Mouse (Mus musculus) yolk sac, embryonic 10.5 days (tissue): ENCODE data around the gene Rapgef6.

Source experiments
- DNase-seq: peaks from one replicate; pipeline ENCODE4 v3.0.0-alpha.2; 2017; ENCODE audit warnings: low spot score

The Rapgef6 gene

DNA sequence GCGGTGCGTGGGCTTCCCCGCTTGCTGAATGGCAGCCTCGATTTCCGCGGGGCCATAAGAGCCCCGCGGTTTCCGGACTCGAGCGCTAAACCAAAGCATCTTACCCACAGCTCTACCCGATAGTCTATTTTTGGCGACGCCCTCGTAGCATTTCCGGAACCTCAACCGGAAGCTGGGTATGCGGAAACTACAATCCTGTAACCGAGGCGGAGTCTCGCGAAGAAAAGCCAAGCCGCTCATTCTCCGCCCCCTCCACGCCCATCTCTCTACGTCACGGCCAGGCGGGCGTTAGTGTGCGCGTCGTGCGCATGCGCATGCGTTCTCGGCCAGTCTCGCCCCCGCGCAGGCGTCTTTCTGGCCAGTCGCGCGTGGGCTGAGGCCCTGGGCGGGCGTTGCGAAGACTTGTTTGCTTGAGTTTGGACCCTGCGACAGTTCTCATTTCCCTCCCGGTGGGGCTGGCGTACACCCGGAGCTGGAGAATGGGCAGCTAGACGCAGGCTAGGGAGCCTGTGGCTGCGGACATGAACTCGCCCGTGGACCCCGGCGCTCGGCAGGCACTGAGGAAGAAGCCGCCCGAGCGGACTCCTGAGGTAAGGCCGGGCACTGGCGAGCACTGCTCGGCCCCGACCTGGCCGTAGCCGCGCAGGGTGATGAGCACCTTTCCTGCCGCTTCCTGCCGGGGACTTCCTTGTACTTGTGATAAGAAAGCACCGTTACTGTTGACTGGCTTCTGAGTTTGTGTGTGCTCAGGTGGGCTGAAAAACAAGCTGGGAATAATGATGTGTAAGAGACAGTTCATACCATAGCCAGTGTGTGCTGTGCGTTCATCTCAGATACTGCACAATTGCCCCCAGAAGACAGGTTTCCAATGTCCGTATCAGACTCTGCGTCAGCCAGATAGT lies at the start of gene Rapgef6:
Rapgef6 (plus strand) TSS at position 319 of the 902 bp plus-strand sequence.
- DNase-seq, result peak; percentile 99

DNA sequence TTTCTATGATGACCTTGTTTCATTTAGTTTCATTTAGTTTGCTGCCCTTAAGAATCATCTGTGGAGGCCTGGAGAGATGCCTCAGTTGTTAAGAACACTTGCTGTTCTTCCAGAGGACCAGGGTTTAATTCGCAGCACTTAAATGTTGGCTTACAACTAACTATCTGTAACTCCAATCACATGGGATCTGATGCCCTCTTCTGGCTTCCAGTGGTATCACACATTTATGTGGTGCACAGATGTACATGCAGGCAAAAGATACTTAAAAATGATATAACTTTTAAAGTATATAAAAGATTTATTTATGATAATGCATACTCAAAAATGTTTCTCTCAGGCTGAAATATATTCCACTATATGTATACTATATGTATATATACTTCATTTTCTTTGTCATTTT lies 44.2 kb upstream of the Rapgef6 start:
- DNase-seq, result no peak

DNA sequence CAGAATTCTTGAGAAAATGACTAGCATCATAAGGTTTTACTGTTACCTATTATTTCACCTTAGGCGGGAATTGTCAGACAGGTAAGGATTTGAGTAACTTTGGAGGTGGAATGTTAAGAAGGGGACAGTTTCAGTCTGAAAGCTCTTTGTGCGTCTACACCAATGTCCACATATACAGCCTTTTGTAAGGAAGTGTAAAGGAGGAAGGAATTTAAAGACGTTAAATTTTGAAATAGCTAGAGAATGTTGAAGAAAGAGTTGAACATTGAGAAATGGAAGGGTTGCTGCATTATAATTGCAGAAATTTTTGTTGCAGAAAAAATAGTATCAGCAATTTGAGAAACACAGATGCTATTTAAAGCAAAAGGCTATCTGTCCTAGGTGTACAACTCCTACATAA lies 36.6 kb upstream of the Rapgef6 start:
- no peak for DNase-seq

DNA sequence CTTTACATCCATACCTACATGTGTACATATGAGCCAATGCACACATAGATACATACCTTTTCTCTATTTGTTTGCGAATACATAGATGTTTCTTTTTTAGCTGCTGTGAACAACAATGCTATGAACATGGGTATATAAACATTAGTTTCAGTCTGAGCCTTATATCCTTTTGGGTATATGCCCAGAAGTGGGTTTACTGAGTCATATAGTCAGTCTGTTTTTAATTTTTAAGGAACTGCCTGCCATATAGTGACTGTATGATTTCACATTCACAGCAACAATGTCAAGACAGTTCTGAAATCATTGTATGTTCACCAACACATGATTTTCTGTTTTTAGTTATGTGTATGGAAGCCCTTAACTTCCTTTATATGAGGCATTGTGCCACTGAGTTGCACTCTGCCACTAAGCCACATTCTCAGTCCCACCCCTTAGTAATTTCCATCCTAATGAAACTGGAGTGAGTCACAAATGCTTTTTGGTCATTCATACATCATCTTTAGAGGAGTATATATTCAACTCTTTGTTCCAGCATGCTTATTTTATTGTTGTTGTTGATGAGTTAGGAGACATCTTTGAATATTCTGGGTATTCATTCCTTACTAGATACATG lies 30.6 kb upstream of the Rapgef6 start:
- DNase-seq, result no peak

DNA sequence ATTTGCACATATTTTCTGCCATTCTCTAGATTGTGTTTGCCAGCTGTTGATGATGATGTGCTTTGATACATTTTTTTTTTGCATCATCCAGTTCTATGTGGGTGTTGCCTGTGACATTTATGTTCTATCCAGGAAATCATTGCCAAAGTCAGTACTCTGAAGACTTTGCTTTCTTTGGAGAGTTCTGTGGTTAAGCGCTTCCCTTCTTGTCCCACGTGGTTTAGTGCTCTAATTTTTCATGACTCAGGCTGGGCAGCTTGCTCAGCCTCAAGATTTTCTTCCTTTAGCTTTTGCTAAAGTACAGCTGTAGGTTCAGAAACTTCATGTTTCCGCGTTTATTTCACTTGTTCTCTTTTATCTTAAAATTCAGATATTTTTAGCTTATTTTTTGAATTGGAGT lies 30.1 kb upstream of the Rapgef6 start:
- DNase-seq, result no peak

DNA sequence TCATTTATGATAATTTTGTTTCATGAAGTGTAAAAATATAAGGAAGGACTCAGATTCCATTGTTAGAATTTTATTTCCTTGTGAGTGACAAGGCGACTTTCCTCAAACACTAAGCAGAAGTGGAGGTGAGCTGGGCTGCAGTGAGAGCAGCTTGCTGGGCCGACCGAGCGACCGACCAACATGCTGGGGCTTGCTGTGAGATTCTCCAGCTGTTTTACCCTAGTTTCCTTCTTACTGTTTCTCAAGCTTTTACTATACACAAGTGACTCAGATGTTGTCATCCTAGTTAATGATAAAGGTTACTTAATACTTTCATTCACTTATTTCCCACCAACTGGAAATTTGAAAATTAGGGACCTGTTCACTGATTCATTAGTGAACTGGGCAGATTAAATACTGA lies 22.8 kb upstream of the Rapgef6 start:
- DNase-seq, result no peak

DNA sequence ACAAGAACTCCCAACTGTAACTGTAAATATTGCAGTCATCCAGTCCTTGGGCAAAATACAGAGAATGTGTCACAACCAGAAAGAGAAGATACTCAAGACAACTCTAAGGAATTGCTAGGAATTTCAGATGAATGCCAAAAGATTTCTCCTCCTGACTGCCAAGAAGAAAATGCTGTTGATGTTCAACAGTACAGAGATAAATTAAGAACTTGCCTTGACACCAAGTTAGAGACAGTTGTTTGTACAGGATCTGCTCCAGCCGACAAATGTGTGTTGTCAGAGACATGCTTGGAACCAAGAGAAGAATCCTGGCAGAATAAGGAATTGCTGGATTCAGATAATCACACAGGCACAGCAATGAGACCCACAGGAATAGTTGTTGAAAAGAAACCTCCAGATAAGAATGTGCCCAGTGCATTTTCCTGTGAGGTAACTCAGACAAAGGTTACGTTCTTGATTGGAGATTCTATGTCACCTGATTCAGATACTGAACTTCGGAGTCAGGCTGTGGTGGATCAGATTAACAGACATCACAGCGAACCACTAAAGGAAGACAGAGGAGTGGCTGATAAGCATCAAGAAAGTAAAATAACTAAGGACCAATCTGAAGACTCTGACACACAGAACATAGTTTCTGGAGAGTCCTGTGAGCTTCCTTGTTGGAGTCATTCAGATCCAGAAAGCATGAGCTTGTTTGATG lies 20.0 kb upstream of the Rapgef6 start:
- DNase-seq, result no peak

DNA sequence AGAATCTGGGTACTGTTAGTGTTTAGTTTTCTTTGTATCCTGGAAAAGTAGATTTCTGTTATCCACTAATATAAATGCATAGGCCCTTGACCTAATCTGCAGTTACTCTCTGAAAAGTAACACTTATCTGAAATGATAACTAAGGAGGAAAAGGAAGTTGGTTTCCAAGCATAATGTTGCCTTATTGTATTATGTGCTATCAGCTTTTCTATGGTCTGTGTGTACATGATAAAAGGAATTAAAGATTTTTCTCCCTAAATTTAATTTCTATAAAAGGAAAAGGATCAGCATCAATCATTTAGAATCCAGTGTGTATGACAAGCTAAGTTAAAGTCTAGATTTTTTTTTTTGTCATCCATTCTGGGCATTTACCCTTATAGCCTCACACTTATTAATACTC lies 9.1 kb upstream of the Rapgef6 start:
- DNase-seq, result no peak

DNA sequence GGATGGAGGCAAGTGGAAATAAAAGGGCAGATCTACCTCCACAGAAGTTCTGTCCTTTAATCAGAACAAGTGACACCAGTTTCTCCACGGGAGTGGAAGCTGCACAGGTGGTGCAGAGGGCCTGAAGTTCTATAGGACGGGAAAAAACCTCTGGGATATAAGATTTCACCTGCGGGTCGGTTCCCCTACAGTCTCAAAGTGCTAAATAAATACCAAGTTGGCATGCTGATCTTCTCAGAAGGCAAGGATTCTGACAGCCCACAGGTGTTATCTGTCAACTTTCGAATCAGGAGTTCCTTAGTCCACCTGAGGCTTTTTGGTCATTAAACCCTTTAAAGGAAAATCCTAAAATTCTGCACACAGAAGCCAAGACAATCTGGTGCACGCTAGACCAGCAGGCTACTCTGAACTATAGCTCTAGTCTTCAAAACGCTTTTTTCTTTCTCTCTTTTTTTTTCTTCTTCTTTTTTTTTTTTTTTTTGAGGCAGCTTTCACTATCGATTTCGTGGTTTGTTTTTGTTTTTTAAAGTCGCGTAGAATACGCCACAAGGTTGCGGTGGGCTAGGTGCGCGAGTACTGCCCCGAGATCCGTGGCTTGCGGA lies 619 bp upstream of the Rapgef6 start:
- no peak for DNase-seq

DNA sequence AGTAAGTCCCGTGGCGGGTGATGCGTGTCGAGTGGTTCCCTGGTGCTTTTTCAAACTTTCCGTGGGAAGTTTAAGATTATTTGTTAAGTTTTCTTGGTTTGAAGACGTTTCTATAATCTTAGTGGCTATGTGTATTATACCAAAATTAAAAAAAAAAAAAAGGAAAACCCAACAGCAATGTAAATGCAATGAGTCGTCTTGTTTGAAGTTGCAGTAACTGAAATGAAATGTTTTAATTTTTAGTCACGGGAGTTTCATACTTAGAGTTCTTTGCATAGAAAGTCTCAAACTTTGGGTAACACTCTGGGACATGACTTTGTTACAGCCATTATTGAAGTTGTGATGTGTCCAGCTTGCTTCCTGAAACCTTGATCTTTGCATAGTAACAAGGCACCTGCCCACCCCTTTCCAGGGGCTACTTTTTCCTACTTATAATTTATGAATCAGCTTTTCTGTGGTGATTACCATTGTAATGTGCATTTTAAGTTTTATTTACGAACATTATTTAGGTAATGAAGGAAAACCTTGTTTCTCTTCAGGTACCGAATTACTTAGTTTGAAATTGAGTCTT lies 869 bp downstream of the Rapgef6 start:
- no peak for DNase-seq

DNA sequence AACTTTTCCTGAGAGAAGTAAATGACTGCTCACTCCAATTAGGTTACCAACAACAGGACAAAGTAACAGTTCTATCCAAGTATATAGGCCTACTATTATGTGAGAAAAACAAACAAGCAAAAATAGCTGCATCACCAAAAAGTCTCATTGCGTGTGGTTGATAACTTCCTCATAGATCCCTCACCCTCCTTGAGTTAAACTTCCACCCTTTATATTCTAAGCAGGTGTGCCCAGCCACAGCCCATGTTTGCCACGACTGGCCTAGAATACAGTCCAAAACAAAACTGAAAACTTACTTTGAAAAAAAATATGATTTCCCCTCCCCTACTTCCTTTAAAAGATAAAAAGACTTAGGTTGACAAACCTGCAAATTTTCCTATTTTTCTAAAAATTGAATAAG lies 5.4 kb downstream of the Rapgef6 start:
- no peak for DNase-seq

DNA sequence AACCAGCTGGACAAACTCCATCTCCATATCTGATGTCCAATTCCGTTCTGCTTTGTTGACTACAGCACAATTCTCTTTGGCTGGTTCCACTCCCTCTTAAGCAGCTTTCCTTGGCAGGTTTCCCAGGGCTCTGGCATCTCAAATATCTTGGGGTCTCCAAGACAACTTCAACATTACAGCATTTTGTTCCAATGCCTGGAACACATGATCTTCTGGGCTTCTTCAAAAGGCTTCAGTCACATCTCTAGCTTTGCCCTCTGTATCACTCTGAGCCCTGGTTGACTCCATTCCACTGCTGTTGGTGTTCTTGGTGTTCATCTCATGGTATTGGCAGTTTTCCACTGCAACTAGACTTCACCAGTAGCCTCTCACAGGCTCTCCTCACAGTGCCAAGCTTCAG lies 7.7 kb downstream of the Rapgef6 start:
- no peak for DNase-seq

DNA sequence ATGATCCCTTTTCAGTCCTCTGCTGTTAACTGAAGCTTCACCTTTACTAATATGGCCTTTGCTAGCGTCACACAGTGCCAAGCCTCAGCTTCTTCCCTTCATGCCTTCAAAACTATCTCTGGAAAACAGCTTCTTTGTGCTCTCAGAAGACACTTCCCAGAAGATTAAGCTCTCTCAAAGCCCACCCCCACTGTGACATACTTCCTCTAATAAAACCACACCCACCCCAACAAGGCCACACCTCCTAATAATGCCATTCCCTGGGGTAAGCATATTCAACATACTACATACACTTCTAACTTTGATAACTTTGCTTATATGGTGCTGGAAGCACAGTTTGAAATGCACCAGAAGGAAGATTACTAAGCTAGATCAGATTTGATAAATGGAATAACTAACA lies 8.3 kb downstream of the Rapgef6 start:
- DNase-seq, result no peak

DNA sequence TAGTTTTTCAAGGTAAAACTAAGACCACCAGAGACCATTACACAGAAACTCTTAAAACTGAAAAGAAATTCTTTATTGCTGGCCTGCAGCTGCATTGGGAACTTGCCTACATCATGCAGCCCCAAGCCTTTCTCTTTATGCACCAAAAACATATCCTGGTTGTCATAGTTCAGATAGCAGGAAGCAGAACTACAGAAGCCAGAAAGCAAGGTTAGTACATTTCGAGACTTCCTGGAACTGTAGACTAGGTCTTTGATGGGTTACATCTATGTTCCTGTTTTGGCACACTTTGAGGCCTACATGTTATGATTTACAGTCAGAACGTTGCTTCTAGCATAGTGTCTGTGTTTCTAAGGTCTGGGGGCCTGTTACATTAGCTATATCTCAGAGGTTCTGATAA lies 11.2 kb downstream of the Rapgef6 start:
- DNase-seq, result no peak

DNA sequence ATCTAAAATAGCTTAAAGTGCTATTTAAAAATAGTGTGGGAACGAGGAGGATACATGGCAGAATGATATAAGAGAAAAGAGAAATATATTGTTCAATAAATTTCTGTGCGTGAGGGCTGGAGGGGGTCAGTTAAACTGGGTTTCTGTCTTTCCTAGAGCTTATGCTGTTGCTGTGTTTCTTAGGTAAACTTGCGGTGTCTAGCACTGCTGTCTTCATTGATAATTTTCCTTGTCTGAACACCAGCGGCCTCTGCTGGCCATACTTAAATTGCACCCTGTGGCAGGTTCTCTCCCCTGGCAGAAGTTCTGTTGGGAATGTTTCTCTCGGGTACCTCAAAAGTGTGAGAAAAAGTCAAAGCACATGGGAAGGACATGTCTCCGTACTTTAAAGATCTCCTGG lies 12.2 kb downstream of the Rapgef6 start:
- peak; percentile 51 for DNase-seq

DNA sequence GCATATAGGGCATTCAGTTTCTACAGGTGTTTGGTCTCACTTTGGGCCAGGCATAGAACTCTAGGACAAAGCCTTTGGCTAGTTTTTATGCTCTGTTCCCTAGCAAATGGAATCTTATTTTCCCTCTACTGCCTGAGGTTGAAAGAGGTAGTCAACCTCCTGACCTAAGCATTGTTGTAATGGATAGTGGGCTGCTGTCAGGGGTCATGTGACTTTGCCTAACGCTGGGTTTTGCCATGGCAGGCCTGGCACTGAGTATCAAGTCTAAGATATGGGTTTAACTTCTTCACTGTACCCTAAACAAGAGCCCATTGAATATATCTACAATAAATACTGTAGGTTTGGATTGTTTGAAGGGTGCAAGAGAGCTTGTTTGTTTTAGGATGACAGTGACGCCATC lies 16.4 kb downstream of the Rapgef6 start:
- no peak for DNase-seq

DNA sequence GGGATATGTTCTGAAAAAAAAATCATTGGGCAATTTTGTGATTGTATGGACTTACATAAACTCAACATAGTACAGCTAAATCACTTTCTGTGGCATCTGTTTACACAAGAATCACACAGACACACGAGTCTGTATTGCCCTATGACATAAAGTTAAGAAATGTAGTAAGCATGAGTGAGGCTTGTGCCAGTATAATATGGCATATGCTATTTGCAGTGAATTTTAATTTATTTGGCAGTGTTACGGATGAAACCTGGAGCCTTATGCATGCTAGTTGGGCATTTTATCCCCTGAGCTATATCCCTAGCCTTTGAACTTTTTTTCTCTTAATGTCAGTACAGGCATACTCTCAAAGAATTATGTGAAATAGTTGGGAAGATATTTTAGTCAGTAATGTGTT lies 16.8 kb downstream of the Rapgef6 start:
- DNase-seq, result no peak

DNA sequence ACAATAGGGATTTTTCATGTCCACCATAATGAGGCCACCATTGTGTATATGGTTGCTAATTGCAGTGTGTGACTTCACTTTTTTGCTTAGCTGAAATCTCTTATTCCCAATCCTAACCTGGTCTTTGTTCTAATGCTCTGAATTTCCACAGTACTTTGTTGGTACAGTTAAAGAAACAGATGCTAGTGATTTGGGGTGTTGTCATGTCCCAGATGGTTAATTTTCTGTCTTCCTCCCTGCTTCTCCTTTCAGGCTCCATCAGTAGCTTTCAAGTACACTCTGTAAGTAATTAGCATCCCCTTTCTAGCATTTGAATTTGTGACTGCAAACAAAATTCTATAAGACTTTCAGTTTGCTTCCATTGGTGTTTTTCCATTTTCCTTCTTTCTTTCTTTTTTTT lies 17.7 kb downstream of the Rapgef6 start:
- DNase-seq, result no peak

DNA sequence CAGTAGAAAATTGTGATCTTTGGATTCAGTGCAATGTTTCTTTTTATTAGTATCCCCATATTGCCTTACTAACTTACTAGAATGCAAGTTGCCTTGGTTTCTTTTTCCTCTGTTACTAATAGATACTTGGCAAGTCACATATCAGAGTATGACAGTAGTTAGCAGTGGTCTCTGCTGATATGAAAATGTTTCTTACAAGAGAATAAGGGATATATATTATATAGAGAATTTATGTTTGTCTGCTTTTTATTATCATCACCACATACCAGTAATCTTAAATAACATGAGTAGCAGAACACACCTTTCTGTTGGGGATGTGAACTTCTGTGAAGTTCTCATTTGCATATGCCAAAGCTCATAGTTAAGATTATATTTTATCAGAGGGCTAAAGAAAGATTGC lies 19.8 kb downstream of the Rapgef6 start:
- DNase-seq, result no peak

DNA sequence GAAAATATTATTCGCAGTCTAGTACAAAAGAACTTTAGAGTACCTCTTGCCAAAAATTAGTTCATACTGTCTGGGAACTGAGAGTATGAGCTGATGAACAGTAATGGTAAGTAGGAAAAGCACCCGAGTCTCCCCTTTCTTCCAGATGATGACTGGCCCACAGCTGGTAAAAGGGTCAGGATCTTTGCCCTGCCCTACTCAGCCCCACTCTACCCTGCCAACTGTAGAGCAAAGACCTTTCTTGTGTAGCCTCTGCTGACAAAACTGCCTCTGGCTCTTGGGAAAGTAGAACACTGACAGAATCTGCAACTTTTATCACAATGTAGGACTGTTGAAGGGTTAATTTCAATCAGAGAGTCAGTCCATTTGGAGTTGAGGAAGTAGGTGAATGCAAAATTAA lies 32.3 kb downstream of the Rapgef6 start:
- DNase-seq, result no peak

DNA sequence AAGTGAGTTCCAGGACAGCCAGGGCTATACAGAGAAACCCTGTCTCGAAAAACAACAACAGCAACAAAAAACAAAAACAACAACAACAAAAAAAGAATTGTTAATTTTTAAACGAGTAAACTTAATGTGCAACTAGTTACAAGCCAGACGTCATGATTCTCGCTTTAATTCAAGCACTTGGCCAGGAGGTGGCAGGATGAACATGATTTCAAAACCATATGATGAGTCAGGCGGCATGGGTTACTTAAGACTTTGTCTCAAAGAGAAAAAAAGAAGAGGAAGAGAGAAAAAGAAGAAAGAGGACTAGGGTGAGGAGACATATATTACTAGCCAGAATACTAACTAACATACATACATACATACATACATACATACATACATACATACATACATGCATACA lies 40.1 kb downstream of the Rapgef6 start:
- no peak for DNase-seq

DNA sequence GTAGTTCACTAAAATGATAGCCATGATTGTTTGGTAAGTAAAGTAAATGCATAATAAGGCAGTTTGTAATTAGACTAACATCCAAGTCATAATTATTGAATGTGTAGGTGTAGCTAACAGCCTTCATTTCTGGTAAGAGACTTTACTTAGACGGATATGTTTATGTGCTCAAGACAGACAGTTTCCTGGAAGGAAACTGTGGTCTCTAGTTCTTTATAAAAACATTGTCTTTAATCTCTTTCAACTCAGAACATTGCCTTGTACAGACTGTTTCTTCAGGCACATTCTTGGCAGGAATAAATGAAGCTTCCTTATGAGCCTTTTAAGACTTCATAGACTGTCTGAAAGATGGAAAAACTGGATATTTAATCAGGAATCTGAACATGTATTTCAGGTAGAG lies 45.3 kb downstream of the Rapgef6 start:
- DNase-seq, result no peak
